Mouse (Mus musculus): ENCODE measurements at regions not wholly inside any gene's neighbourhood (a gene's known extent, or its start where the extent isn't known, plus 50 kb on each side); places are given as distances from the start of the nearest gene placed in this dataset.

- H3K9ac ChIP-seq = no peak overlapping the region
- H3K9me3 ChIP-seq (replicated peaks) = no peaks in the 10 kb centered on the region
- 70% methylated on average over 9 of the region's 9 CpGs for WGBS (ENCODE audit: insufficient replicate concordance)
- H3K27me3 ChIP-seq (replicated peaks) = no peaks in the 10 kb centered on the region
- H3K4me2 ChIP-seq = no peak overlapping the region
- ATAC-seq = no peak
- no peak overlapping the region for H3K4me3 ChIP-seq
- H3K36me3 ChIP-seq = no peaks in the 10 kb centered on the region
- H3K4me1 ChIP-seq = no peaks in the 10 kb centered on the region
- no peak overlapping the region for H3K27ac ChIP-seq
These were observed 349.8 kb downstream of the Wdr11 start for GRCm38 (mm10) chr7:129941311-129942029.

DNA sequence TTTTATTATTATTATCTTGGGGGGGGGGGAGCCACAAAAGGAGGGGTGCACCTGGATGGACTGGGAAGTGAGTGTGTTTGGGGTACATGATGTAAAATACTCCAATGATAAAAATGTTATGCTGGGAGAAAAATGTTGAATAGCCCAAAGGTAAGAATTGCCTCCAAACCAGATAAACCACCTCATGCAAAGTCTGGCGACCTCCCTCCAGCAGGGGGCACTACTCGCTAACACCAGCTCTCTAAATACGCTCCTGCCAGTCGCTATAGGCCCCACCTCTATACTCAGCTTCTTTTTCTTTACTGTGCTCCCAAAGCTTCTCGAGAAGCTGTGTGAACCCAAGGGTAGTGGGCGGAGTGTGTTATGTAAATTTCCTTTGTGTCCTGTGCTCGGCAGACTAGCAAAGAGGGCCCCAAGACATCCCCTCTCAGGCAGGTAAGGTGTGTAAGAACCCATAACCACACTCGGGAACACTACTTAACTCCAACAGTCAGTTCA, 357.0 kb downstream of the Wdr11 start:
- H3K9ac ChIP-seq = no peak overlapping the region
- H3K4me2 ChIP-seq = no peak overlapping the region
- H3K4me1 ChIP-seq = no peaks in the 10 kb centered on the region
- H3K4me3 ChIP-seq = no peak overlapping the region
- H3K27ac ChIP-seq = no peak overlapping the region
- no peaks in the 10 kb centered on the region for H3K36me3 ChIP-seq
- no peaks in the 10 kb centered on the region for H3K9me3 ChIP-seq (replicated peaks)
- no peak for ATAC-seq
- 53% methylated on average over 8 of the region's 8 CpGs for WGBS (ENCODE audit: insufficient replicate concordance)
- no peaks in the 10 kb centered on the region for H3K27me3 ChIP-seq (replicated peaks)

GRCm38 (mm10) chr7:129950456-129950855, 358.8 kb downstream of the Wdr11 start:
- no peaks in the 10 kb centered on the region for H3K27me3 ChIP-seq (replicated peaks)
- no peak overlapping the region for H3K9ac ChIP-seq
- no peaks in the 10 kb centered on the region for H3K4me1 ChIP-seq
- H3K4me3 ChIP-seq = no peak overlapping the region
- H3K9me3 ChIP-seq (replicated peaks) = no peaks in the 10 kb centered on the region
- ATAC-seq = no peak
- 44% methylated on average over 1 of the region's 1 CpGs for WGBS (ENCODE audit: insufficient replicate concordance)
- H3K4me2 ChIP-seq = no peak overlapping the region
- no peak overlapping the region for H3K27ac ChIP-seq
- no peaks in the 10 kb centered on the region for H3K36me3 ChIP-seq

GRCm38 (mm10) chr7:129958379-129958778, 366.7 kb downstream of the Wdr11 start:
- Histone ChIP-seq H3K27me3 (replicated peaks) (no peaks in the 10 kb centered on the region), H3K36me3 (no peaks in the 10 kb centered on the region), H3K9me3 (replicated peaks) (no peaks in the 10 kb centered on the region), H3K4me3 (no peak overlapping the region), H3K27ac (no peak overlapping the region), H3K9ac (no peak overlapping the region), H3K4me2 (no peak overlapping the region), H3K4me1 (no peaks in the 10 kb centered on the region)
- ATAC-seq = no peak
- 46% methylated on average over 3 of the region's 3 CpGs for WGBS (ENCODE audit: insufficient replicate concordance)

- H3K4me3 ChIP-seq = no peak overlapping the region
- H3K9ac ChIP-seq = no peak overlapping the region
- no peaks in the 10 kb centered on the region for H3K9me3 ChIP-seq (replicated peaks)
- no peak overlapping the region for H3K4me2 ChIP-seq
- no peaks in the 10 kb centered on the region for H3K27me3 ChIP-seq (replicated peaks)
- no peak for ATAC-seq
- no peak overlapping the region for H3K27ac ChIP-seq
- H3K36me3 ChIP-seq = no peaks in the 10 kb centered on the region
- 68% methylated on average over 12 of the region's 12 CpGs for WGBS (ENCODE audit: insufficient replicate concordance)
- no peaks in the 10 kb centered on the region for H3K4me1 ChIP-seq
These were observed 370.9 kb downstream of the Wdr11 start for GRCm38 (mm10) chr7:129962575-129962974.

GRCm38 (mm10) chr7:129964192-129964591, 372.5 kb downstream of the Wdr11 start:
- no peaks in the 10 kb centered on the region for H3K27me3 ChIP-seq (replicated peaks)
- no peak overlapping the region for H3K9ac ChIP-seq
- H3K4me1 ChIP-seq = no peaks in the 10 kb centered on the region
- 58% methylated on average over 8 of the region's 8 CpGs for WGBS (ENCODE audit: insufficient replicate concordance)
- no peaks in the 10 kb centered on the region for H3K9me3 ChIP-seq (replicated peaks)
- no peak overlapping the region for H3K27ac ChIP-seq
- ATAC-seq = no peak
- no peak overlapping the region for H3K4me2 ChIP-seq
- H3K36me3 ChIP-seq = no peaks in the 10 kb centered on the region
- no peak overlapping the region for H3K4me3 ChIP-seq

DNA sequence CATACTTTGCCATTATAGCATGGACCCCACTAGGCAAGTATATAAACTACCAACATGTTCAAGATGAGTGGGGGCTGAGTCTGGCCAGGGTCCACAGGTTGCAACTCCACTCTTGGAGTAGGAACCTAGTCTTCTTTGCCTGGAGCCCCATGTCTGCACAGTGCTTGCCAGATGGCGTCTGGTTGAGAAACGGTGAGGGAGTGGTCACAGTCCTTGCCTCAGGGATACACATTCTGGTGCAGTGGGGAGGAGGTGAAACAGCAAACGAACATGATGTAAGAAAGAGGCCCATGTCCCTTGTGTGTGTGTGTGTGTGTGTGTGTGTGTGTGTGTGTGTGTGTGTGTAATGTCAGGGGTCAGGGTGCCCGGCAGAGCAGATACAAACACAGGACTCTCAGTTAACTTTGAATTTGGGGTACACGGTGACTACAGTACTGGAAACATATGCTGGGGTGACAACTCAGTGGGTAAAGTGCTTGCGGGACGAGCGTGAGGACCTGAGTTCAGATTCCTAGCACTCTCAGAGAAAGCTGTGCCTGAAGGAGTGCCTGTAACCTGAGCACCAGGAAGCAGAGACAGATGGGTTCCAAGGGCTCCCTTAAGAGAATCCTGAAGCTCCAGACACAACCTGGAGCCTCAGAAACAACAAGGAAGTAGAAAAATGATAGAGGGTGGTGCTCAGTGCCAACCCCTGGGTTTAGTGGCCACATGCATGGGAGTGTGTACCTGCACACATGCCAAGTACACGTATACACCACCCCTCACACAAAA, 373.8 kb downstream of the Wdr11 start:
- Histone ChIP-seq H3K4me3 (no peak overlapping the region), H3K4me1 (no peaks in the 10 kb centered on the region), H3K27me3 (replicated peaks) (no peaks in the 10 kb centered on the region), H3K27ac (no peak overlapping the region), H3K9ac (no peak overlapping the region), H3K36me3 (no peaks in the 10 kb centered on the region), H3K4me2 (no peak overlapping the region), H3K9me3 (replicated peaks) (no peaks in the 10 kb centered on the region)
- ATAC-seq = no peak
- WGBS (ENCODE audit: insufficient replicate concordance) = 66% methylated on average over 9 of the region's 9 CpGs

- Histone ChIP-seq H3K9me3 (replicated peaks) (no peaks in the 10 kb centered on the region), H3K4me2 (no peak overlapping the region), H3K36me3 (no peaks in the 10 kb centered on the region), H3K27me3 (replicated peaks) (no peaks in the 10 kb centered on the region), H3K4me3 (no peak overlapping the region), H3K27ac (no peak overlapping the region), H3K9ac (no peak overlapping the region), H3K4me1 (no peaks in the 10 kb centered on the region)
- WGBS (ENCODE audit: insufficient replicate concordance) = 74% methylated on average over 2 of the region's 2 CpGs
- ATAC-seq = no peak
These were observed 375.1 kb downstream of the Wdr11 start for GRCm38 (mm10) chr7:129966771-129967170.

- Histone ChIP-seq H3K9ac (no peak overlapping the region), H3K4me2 (no peak overlapping the region), H3K9me3 (replicated peaks) (no peaks in the 10 kb centered on the region), H3K36me3 (no peaks in the 10 kb centered on the region), H3K27me3 (replicated peaks) (no peaks in the 10 kb centered on the region), H3K4me1 (no peaks in the 10 kb centered on the region), H3K27ac (no peak overlapping the region), H3K4me3 (no peak overlapping the region)
- ATAC-seq = no peak
- 58% methylated on average over 1 of the region's 1 CpGs for WGBS (ENCODE audit: insufficient replicate concordance)
These were observed 378.5 kb downstream of the Wdr11 start for GRCm38 (mm10) chr7:129970201-129970600.

GRCm38 (mm10) chr7:129974206-129974605, 382.5 kb downstream of the Wdr11 start:
- ATAC-seq = no peak
- no peak overlapping the region for H3K9ac ChIP-seq
- no peaks in the 10 kb centered on the region for H3K4me1 ChIP-seq
- no peaks in the 10 kb centered on the region for H3K36me3 ChIP-seq
- H3K9me3 ChIP-seq (replicated peaks) = no peaks in the 10 kb centered on the region
- no peaks in the 10 kb centered on the region for H3K27me3 ChIP-seq (replicated peaks)
- H3K27ac ChIP-seq = no peak overlapping the region
- WGBS (ENCODE audit: insufficient replicate concordance) = 62% methylated on average over 9 of the region's 9 CpGs
- H3K4me2 ChIP-seq = no peak overlapping the region
- no peak overlapping the region for H3K4me3 ChIP-seq

DNA sequence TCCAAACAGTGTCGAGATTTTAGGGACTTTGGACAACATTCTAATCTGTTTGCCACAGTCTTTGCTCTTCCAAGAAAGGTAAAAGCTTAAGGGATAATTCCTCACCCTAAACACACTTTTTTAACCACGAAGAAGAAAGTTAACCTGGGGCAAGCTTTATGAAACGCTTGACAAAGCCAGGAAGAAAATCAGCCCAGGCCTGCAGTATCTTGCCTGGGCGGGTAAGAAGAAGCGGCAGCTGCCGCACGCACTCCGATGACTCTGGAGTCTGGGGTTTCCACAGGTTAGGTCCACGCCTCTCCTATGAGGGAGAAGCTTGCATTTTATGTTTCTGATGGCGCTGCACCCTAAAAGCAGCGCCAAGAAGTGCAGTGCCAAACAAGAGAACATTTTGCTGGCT, 383.2 kb downstream of the Wdr11 start:
- Histone ChIP-seq H3K27ac (no peak overlapping the region), H3K9ac (no peak overlapping the region), H3K4me1 (no peaks in the 10 kb centered on the region), H3K36me3 (no peaks in the 10 kb centered on the region), H3K9me3 (replicated peaks) (no peaks in the 10 kb centered on the region), H3K4me2 (no peak overlapping the region), H3K27me3 (replicated peaks) (no peaks in the 10 kb centered on the region), H3K4me3 (no peak overlapping the region)
- 66% methylated on average over 11 of the region's 11 CpGs for WGBS (ENCODE audit: insufficient replicate concordance)
- ATAC-seq = no peak

DNA sequence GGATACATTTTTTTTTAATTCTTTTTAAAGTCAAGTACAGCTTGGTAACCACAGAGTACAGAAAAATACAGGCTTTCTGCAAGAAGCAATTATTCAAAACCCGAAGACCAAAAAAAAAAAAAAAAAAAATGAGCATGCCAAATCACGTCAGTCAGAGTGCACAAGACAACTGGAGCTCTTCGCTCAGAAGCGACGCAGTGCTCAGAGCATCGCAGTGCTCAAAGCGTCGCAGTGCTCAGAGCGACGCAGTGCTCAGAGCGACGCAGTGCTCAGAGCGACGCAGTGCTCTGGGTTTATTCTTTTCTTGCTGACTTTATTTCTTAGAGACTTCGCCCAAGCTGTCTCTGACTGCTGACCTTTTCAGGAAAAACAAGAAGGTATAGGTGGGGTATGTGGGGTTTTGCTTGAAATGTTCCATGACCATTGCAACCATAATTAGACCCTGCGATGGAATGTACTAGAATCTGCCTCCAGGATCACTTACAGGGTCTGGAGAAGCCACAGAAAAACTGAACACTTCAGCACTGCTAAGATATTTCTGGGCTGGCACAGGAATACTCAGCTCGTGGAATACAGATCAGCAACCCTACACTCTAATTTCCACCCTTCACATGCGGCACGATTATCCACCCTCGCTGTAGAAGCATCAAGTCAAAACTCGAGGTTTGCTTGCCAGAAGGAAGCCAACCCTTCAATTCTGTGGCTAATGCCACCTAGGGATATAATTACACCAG, 384.3 kb downstream of the Wdr11 start:
- Histone ChIP-seq H3K9me3 (replicated peaks) (no peaks in the 10 kb centered on the region), H3K36me3 (no peaks in the 10 kb centered on the region), H3K9ac (no peak overlapping the region), H3K27me3 (replicated peaks) (no peaks in the 10 kb centered on the region), H3K4me3 (no peak overlapping the region), H3K27ac (no peak overlapping the region), H3K4me1 (no peaks in the 10 kb centered on the region), H3K4me2 (no peak overlapping the region)
- 78% methylated on average over 21 of the region's 21 CpGs for WGBS (ENCODE audit: insufficient replicate concordance)
- ATAC-seq = no peak
